Mouse (Mus musculus) heart, postnatal 4 days (tissue): ENCODE measurements at regions not wholly inside any gene's neighbourhood (a gene's known extent, or its start where the extent isn't known, plus 50 kb on each side); places are given as distances from the start of the nearest gene placed in this dataset.

ENCODE experiments used
- DNase-seq: peaks from one replicate; pipeline ENCODE4 v3.0.0; 2021

DNA sequence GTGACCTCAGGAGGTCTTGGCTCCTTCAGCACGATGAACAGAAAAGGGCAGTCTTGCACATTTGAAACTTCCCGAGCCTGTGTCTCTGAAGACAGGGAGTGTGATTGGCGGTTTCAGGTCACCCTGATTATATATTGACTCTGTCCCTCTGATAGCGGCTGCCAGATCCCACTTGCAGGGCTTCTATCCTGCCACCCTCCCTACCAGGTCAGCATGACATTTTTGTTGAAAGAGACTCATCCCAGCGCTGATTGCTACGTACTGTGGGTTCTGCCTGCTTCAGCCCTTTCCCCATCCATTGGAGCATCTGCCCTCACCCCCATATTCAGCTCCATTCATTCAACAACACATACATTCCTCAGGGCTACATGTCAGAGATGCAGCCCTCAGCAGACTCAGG, 466.7 kb downstream of the Etnk1 start:
- no peak for DNase-seq

GRCm38 (mm10) chr6:143634334-143634733, 467.3 kb downstream of the Etnk1 start:
- DNase-seq: no peak

GRCm38 (mm10) chr6:143635043-143635442, 468.0 kb downstream of the Etnk1 start:
- no peak for DNase-seq

GRCm38 (mm10) chr6:143640652-143641051, 473.6 kb downstream of the Etnk1 start:
- no peak for DNase-seq

DNA sequence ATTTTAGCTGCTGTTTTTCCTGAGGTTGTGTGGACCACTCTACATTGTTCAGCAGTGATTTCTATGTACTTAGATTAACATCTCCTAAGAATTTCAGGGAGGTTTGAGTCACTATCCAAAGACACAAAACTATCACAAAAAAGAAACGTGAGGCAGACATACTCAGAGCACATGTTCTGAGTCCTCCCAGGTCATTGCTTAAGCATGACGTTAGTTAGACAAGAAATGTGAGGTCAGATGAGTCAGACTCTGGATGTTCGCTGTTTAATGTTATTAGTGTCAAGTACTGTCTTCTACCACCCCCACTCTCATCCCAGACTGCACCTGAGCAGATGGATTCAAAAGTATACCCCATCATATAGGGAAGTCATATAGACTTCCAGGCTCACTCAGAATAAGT, 475.0 kb downstream of the Etnk1 start:
- DNase-seq: no peak

DNA sequence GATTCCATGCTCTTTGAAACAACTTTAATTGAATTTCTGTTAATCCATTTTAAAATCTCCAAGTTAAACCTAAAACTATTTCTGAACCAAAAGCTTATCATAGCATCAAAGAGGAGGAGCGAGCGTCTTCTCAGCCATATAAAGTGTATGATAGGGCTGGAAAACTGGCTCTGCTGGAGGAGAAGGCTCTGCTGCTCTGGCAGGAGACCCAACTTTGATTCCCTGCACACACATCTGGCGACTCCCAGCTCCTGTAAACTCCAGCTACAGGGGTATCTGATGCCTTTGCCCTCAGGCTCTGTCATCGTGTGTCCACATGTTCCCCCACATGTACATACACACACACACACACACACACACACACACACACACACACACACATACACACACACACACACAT, 479.0 kb downstream of the Etnk1 start:
- DNase-seq: no peak

DNA sequence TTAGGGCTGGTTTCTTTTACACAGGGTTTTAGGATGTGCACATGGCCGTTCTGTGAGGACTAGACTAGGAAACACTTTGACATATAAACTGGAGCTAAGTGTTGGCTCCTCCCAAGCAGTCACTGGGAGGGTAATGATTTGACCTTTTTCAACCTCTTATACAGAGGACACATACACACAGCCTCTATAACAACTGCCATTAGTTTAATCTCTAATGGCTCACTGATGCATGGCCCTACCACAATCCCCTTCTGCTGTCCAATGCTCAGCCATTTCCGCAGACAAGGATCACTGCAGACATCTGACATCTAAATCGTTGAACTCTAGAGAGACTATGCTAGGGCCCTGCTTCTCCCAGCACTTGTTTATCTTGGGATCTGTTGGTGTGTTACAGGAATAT, 481.5 kb downstream of the Etnk1 start:
- no peak for DNase-seq

- DNase-seq: no peak
Observed at GRCm38 (mm10) chr6:143656576-143656975, 489.6 kb downstream of the Etnk1 start.

DNA sequence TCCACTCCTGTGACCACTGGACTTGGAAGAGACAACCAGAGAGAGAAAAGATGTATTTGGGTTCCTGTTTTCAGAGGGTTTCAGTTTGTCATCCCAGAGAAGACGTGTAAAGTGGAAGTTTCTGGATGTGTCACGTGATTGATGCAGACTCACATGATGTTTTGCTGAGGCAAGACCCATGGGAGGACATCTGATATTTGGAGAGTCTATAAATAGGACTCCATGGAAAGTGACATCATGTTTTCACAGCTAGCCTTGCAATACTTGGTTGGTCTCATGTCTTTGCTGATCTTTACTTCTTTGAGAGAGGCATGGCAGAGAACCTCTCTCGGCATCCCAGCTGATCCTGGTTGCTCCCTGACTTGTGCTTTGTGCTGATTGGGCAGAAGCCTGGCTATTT, 493.8 kb downstream of the Etnk1 start:
- DNase-seq: no peak

DNA sequence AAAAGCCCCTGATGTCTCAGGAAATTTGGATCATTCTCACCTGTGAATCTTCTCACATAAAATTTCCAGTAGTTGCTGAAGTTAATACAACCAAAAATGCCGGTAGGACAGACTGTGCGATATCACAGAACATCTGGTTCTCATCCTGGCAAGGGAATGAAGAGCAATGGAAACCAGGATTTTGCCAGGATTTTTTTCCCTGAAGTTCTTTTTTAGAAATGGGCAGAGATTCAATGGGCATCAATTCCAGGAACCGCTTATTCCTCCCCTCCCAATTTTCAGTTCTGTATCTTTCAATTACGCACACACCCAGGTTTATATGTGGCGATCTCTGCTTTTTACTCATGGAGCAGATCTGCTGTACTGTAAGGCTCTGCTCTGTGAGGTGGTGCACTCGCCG, 496.3 kb downstream of the Etnk1 start:
- DNase-seq: no peak

DNA sequence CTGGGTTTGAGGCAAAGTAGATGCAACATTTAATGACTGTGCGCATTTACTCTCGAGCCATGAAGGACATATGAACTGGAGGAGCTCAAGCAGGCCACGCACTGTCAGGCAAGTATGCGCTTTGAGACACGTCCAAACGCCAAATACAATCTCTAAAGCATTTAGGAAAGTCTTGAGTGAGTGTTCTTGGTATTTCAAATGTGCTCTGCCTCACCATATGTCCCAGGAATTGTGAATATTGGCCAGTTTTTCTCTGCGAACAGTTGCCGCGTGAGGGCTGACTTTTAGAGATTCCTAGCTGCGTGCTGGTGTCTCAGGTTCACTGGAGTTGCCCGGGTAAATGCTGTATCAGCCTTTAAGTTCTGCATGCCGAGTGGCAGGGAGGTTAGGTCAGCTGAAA, 498.4 kb downstream of the Etnk1 start:
- DNase-seq: no peak

GRCm38 (mm10) chr6:143668551-143668950, 501.5 kb downstream of the Etnk1 start:
- DNase-seq: no peak

GRCm38 (mm10) chr6:143669446-143670130, 502.6 kb downstream of the Etnk1 start:
- no peak for DNase-seq

DNA sequence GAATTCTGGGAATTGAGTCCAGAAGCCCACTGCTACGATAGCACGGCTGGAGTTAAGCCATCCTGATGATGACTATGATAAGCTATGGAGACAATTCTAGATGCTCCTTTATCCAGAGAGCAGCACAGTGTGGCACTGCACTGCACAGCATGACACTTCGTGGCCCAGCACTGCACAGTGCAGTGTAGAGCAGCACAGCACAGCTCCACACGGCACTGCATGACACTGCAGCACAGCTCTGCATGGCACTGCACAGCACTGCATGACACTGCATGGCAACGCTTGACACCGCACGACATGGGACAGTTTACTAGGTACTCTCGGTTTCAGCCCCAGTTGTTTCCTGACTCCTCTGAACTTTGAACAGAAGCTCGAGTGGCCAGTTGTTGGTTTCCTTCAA, 523.1 kb downstream of the Etnk1 start:
- no peak for DNase-seq

GRCm38 (mm10) chr6:143690866-143691265, 523.8 kb downstream of the Etnk1 start:
- DNase-seq: peak; percentile 7

- no peak for DNase-seq
Observed at GRCm38 (mm10) chr6:143697997-143698396, 531.0 kb downstream of the Etnk1 start.

DNA sequence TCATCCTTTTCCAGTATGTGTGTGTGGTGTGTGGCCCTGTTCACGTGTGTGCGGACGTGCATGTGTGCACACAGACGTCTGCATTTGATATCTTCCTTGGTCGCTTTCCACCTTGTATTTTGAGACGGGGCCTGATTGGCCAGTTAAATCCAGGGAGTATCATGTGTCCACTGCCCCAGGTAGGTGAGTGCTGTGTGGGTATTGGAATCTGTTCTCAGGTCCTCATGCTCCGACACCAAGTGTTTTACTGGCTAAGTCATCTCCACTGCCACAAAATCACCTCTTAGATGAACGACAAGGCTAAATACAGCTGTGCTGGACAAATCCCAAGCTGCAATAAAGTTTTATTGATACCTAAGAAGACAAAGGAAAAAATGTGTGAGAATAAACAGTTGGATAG, 537.0 kb downstream of the Etnk1 start:
- no peak for DNase-seq

GRCm38 (mm10) chr6:143706451-143706850, 539.4 kb downstream of the Etnk1 start:
- no peak for DNase-seq

GRCm38 (mm10) chr6:143714461-143714860, 547.4 kb downstream of the Etnk1 start:
- DNase-seq: no peak

GRCm38 (mm10) chr6:143750074-143750473, 583.1 kb downstream of the Etnk1 start:
- DNase-seq: no peak

DNA sequence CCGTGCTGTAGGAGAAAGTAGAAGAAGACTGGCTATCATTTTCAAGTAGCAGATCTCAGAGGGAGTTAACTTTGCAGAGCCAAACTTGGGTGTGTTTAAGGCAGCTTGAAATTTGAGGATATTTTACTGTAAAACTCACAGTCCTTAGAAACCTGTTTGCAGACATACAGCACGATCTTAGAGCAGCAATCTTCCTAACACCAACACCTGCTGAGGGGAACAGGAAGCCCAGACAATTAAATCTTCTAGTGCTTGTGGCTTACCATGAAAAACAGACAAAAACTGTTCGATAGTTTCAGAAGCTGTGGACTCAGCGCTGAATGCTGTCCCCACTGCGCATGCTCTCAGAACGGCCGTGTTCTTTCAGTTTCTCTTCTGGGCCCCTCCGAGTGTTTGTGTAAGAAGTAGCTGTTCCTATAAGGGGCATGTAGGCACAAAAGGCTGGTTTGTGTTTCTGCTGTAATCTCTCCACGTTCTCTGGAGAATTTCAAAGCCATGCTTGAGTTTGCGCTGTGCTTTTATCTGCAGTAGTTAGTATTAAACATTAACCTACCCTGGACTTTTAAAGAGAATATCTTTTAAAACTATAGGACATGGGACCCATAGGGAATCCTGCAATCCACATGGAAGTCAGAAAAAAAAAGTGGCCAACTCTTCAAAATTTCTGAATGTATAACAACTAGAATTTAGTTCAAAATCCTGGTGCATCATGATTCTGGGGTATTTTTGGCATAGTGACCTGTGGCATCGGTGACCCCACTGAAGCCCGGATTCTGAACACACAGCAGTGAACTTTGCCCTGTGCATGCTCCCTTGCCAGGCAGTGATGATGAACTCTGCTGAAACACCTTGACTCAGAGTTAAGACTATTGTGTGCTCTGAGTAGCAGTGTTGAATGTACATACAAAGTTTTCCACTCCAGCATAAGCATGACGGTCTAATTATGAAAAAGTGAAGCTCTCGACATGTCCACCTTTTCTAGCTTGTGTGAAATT, 584.4 kb downstream of the Etnk1 start:
- DNase-seq: peak; percentile 11

GRCm38 (mm10) chr6:143757462-143757861, 590.4 kb downstream of the Etnk1 start:
- no peak for DNase-seq

GRCm38 (mm10) chr6:143768115-143768514, 601.1 kb downstream of the Etnk1 start:
- no peak for DNase-seq
